Mouse (Mus musculus): Measurements from ENCODE around the gene Spats1. TPM values are rescaled to one million over a fixed set of nuclear protein-coding genes. Genes with fewer than 3 reads are reported as not detected.

Gene Spats1
- polyA plus RNA-seq, 1 experiment = not detected

GRCm38 (mm10) chr17:45402601-45403000 is 72.6 kb downstream of the Spats1 start:
- H3K4me3 ChIP-seq (ENCODE audit: extremely low read depth, insufficient read depth, insufficient read length) = no peak overlapping the region
- peaks cover 30% of the 10 kb centered on the region for H3K36me3 ChIP-seq (ENCODE audit: control insufficient read depth, insufficient read depth, low read length)
- no peak overlapping the region for H3K27ac ChIP-seq (ENCODE audit: insufficient read depth, low read length)
- no peaks in the 10 kb centered on the region for H3K27me3 ChIP-seq (ENCODE audit: control insufficient read depth, insufficient read depth, low read length)
- H3K4me1 ChIP-seq (ENCODE audit: control insufficient read depth, insufficient read depth, insufficient read length) = no peaks in the 10 kb centered on the region
- no peak for DNase-seq (ENCODE audit: low read depth in 1 of 2, low spot score in 2 of 2)
- WGBS = 94% methylated on average over 3 of the region's 3 CpGs
- no peak for TF ChIP-seq CTCF (IDR thresholded peaks at IDR 0.05; ENCODE audit: extremely low read depth, insufficient read depth, insufficient read length, insufficient replicate concordance)
- TF ChIP-seq POLR2A (IDR thresholded peaks at IDR 0.05; ENCODE audit: low read depth, low read length) = no peak

GRCm38 (mm10) chr17:45402126-45402525 is 73.1 kb downstream of the Spats1 start:
- peaks cover 26% of the 10 kb centered on the region for H3K36me3 ChIP-seq (ENCODE audit: control insufficient read depth, insufficient read depth, low read length)
- 89% methylated on average over 1 of the region's 1 CpGs for WGBS
- no peak for DNase-seq (ENCODE audit: low read depth in 1 of 2, low spot score in 2 of 2)

GRCm38 (mm10) chr17:45401126-45401905 is 73.9 kb downstream of the Spats1 start:
- no peaks in the 10 kb centered on the region for H3K4me1 ChIP-seq (ENCODE audit: control insufficient read depth, insufficient read depth, insufficient read length)
- H3K27me3 ChIP-seq (ENCODE audit: control insufficient read depth, insufficient read depth, low read length) = no peaks in the 10 kb centered on the region
- TF ChIP-seq POLR2A (IDR thresholded peaks at IDR 0.05; ENCODE audit: low read depth, low read length) (no peak), CTCF (IDR thresholded peaks at IDR 0.05; ENCODE audit: extremely low read depth, insufficient read depth, insufficient read length, insufficient replicate concordance) (no peak)
- no peak for DNase-seq (ENCODE audit: low read depth in 1 of 2, low spot score in 2 of 2)
- H3K27ac ChIP-seq (ENCODE audit: insufficient read depth, low read length) = no peak overlapping the region
- H3K4me3 ChIP-seq (ENCODE audit: extremely low read depth, insufficient read depth, insufficient read length) = no peak overlapping the region
- peaks cover 25% of the 10 kb centered on the region for H3K36me3 ChIP-seq (ENCODE audit: control insufficient read depth, insufficient read depth, low read length)
- WGBS = 88% methylated on average over 5 of the region's 5 CpGs

More at GRCm38 (mm10) chr17:45402126-45402525, 73.1 kb downstream of the Spats1 start:
- Histone ChIP-seq H3K27ac (ENCODE audit: insufficient read depth, low read length) (no peak overlapping the region), H3K27me3 (ENCODE audit: control insufficient read depth, insufficient read depth, low read length) (no peaks in the 10 kb centered on the region), H3K4me1 (ENCODE audit: control insufficient read depth, insufficient read depth, insufficient read length) (no peaks in the 10 kb centered on the region), H3K4me3 (ENCODE audit: extremely low read depth, insufficient read depth, insufficient read length) (no peak overlapping the region)
- TF ChIP-seq CTCF (IDR thresholded peaks at IDR 0.05; ENCODE audit: extremely low read depth, insufficient read depth, insufficient read length, insufficient replicate concordance) (no peak), POLR2A (IDR thresholded peaks at IDR 0.05; ENCODE audit: low read depth, low read length) (no peak)

GRCm38 (mm10) chr17:45398021-45398420 is 77.2 kb downstream of the Spats1 start:
- Histone ChIP-seq H3K27ac (ENCODE audit: insufficient read depth, low read length) (no peak overlapping the region), H3K36me3 (ENCODE audit: control insufficient read depth, insufficient read depth, low read length) (peaks cover 17% of the 10 kb centered on the region), H3K27me3 (ENCODE audit: control insufficient read depth, insufficient read depth, low read length) (no peaks in the 10 kb centered on the region), H3K4me3 (ENCODE audit: extremely low read depth, insufficient read depth, insufficient read length) (no peak overlapping the region), H3K4me1 (ENCODE audit: control insufficient read depth, insufficient read depth, insufficient read length) (no peaks in the 10 kb centered on the region)
- DNase-seq (ENCODE audit: low read depth in 1 of 2, low spot score in 2 of 2) = no peak
- 96% methylated on average over 2 of the region's 2 CpGs for WGBS
- TF ChIP-seq POLR2A (IDR thresholded peaks at IDR 0.05; ENCODE audit: low read depth, low read length) (no peak), CTCF (IDR thresholded peaks at IDR 0.05; ENCODE audit: extremely low read depth, insufficient read depth, insufficient read length, insufficient replicate concordance) (no peak)

- Histone ChIP-seq H3K27ac (ENCODE audit: insufficient read depth, low read length) (no peak overlapping the region), H3K4me1 (ENCODE audit: control insufficient read depth, insufficient read depth, insufficient read length) (no peaks in the 10 kb centered on the region), H3K36me3 (ENCODE audit: control insufficient read depth, insufficient read depth, low read length) (peaks cover 17% of the 10 kb centered on the region), H3K27me3 (ENCODE audit: control insufficient read depth, insufficient read depth, low read length) (no peaks in the 10 kb centered on the region), H3K4me3 (ENCODE audit: extremely low read depth, insufficient read depth, insufficient read length) (no peak overlapping the region)
- no peak for DNase-seq (ENCODE audit: low read depth in 1 of 2, low spot score in 2 of 2)
- WGBS = 80% methylated on average over 3 of the region's 3 CpGs
- TF ChIP-seq POLR2A (IDR thresholded peaks at IDR 0.05; ENCODE audit: low read depth, low read length) (no peak), CTCF (IDR thresholded peaks at IDR 0.05; ENCODE audit: extremely low read depth, insufficient read depth, insufficient read length, insufficient replicate concordance) (no peak)
Observed at GRCm38 (mm10) chr17:45397541-45397940, 77.7 kb downstream of the Spats1 start.

- Histone ChIP-seq H3K27ac (ENCODE audit: insufficient read depth, low read length) (no peak overlapping the region), H3K27me3 (ENCODE audit: control insufficient read depth, insufficient read depth, low read length) (no peaks in the 10 kb centered on the region), H3K4me1 (ENCODE audit: control insufficient read depth, insufficient read depth, insufficient read length) (no peaks in the 10 kb centered on the region), H3K36me3 (ENCODE audit: control insufficient read depth, insufficient read depth, low read length) (peaks cover 32% of the 10 kb centered on the region), H3K4me3 (ENCODE audit: extremely low read depth, insufficient read depth, insufficient read length) (no peak overlapping the region)
- TF ChIP-seq POLR2A (IDR thresholded peaks at IDR 0.05; ENCODE audit: low read depth, low read length) = no peak
- TF ChIP-seq CTCF (IDR thresholded peaks at IDR 0.05; ENCODE audit: extremely low read depth, insufficient read depth, insufficient read length, insufficient replicate concordance) = no peak
- no peak for DNase-seq (ENCODE audit: low read depth in 1 of 2, low spot score in 2 of 2)
- 59% methylated on average over 9 of the region's 9 CpGs for WGBS
Observed at GRCm38 (mm10) chr17:45394612-45395011, 80.6 kb downstream of the Spats1 start.

- H3K27me3 ChIP-seq (ENCODE audit: control insufficient read depth, insufficient read depth, low read length) = no peaks in the 10 kb centered on the region
- H3K36me3 ChIP-seq (ENCODE audit: control insufficient read depth, insufficient read depth, low read length) = peaks cover 32% of the 10 kb centered on the region
- TF ChIP-seq POLR2A (IDR thresholded peaks at IDR 0.05; ENCODE audit: low read depth, low read length) = no peak
- TF ChIP-seq CTCF (IDR thresholded peaks at IDR 0.05; ENCODE audit: extremely low read depth, insufficient read depth, insufficient read length, insufficient replicate concordance) = no peak
- no peaks in the 10 kb centered on the region for H3K4me1 ChIP-seq (ENCODE audit: control insufficient read depth, insufficient read depth, insufficient read length)
- DNase-seq (ENCODE audit: low read depth in 1 of 2, low spot score in 2 of 2) = no peak
- WGBS = 93% methylated on average over 3 of the region's 3 CpGs
- H3K4me3 ChIP-seq (ENCODE audit: extremely low read depth, insufficient read depth, insufficient read length) = no peak overlapping the region
- no peak overlapping the region for H3K27ac ChIP-seq (ENCODE audit: insufficient read depth, low read length)
Observed at GRCm38 (mm10) chr17:45393765-45394164, 81.5 kb downstream of the Spats1 start.

Other genes with a start within 250 kb of the Spats1 start
- 6.0 and 6.1 TPM in 2 replicates for gene Cdc5l, start 41.7 kb downstream of the Spats1 start, polyA plus RNA-seq (2012; rRNA removed)
- gene Aars2, start 31.4 kb upstream of the Spats1 start, polyA plus RNA-seq (2012; rRNA removed) = 11.9 and 16.5 TPM in 2 replicates
- gene Tcte1, start 48.0 kb upstream of the Spats1 start, polyA plus RNA-seq (2012; rRNA removed) = 0.16 and 0.45 TPM in 2 replicates
- 2.3 and 2.8 TPM in 2 replicates for gene Tmem151b, start 74.3 kb upstream of the Spats1 start, polyA plus RNA-seq (2012; rRNA removed)
- gene Nfkbie, start 80.3 kb upstream of the Spats1 start, polyA plus RNA-seq (2012; rRNA removed) = 50.4 and 65.9 TPM in 2 replicates
- gene Slc35b2, start 88.5 kb upstream of the Spats1 start, polyA plus RNA-seq (2012; rRNA removed) = 70.9 and 71.3 TPM in 2 replicates
- 194 and 202 TPM in 2 replicates for gene Hsp90ab1, start 97.9 kb upstream of the Spats1 start, polyA plus RNA-seq (2012; rRNA removed)
- gene Slc29a1, start 124.2 kb upstream of the Spats1 start, polyA plus RNA-seq (2012; rRNA removed) = 108 and 122 TPM in 2 replicates
- gene Mymx, start 126.7 kb upstream of the Spats1 start, polyA plus RNA-seq (2012; rRNA removed) = not detected in 2 replicates
- not detected in 2 replicates for gene Capn11, start 183.9 kb upstream of the Spats1 start, polyA plus RNA-seq (2012; rRNA removed)
- gene Mrpl14, start 210.9 kb upstream of the Spats1 start, polyA plus RNA-seq (2012; rRNA removed) = 54.1 and 81.9 TPM in 2 replicates
- 27.4 and 30.3 TPM in 2 replicates for gene Tmem63b, start 211.5 kb upstream of the Spats1 start, polyA plus RNA-seq (2012; rRNA removed)